Mouse (Mus musculus) gastrocnemius, adult 2 months (tissue): Measurements from ENCODE around the gene Pycr2. TPM values are rescaled to one million over a fixed set of nuclear protein-coding genes. Genes with fewer than 3 reads are reported as not detected.

Experiments
- DNase-seq: peaks from one replicate; pipeline ENCODE4 v3.0.0; 2022
- H3K27ac ChIP-seq: fragments of 200-600 bp; 2 replicates; pipeline ENCODE4 v1.8.1; 2022; ENCODE audit warnings: mild to moderate bottlenecking
- H3K4me3 ChIP-seq: fragments of 200-600 bp; 2 replicates; pipeline ENCODE4 v1.8.1; 2022; ENCODE audit warnings: mild to moderate bottlenecking, moderate library complexity
- CTCF ChIP-seq: fragments of 200-600 bp; IDR thresholded peaks from 2 replicates; pipeline ENCODE4 v1.8.1; 2022; ENCODE audit warnings: antibody characterized with exemption, mild to moderate bottlenecking, moderate library complexity
- intact Hi-C: fragments of 180-260 bp; cut with DNase I; formaldehyde crosslinking; loops from one replicate; pipeline ENCODE4 v1.15.1; 2025
- long read RNA-seq, 2 experiments: library from polyadenylated mRNA; stranded (forward); transcript quantifications; one replicate each; pipeline ENCODE4 v2.0.0; 2021
- total RNA-seq, 2 experiments: library from RNA; stranded (reverse); gene quantifications; 2 replicates each; pipeline ENCODE4 v1.2.3; 2021

Gene Pycr2
- 10 to 100 TPM; 10.3 to 11.7 TPM for total RNA-seq
- long read RNA-seq, experiment 1, transcript Pycr2-201 (7 exons, 1,580 nt): major isoform, 39 of 41 reads
- long read RNA-seq, experiment 1, partial matches to known transcripts: 0 of 41 reads
- long read RNA-seq, experiment 1, other reads (novel, unspliced or antisense): 2 of 41 reads
- long read RNA-seq, experiment 2, transcript Pycr2-201 (7 exons, 1,580 nt): major isoform, 48 of 51 reads
- long read RNA-seq, experiment 2, partial matches to known transcripts: 1 of 51 reads
- long read RNA-seq, experiment 2, other reads (novel, unspliced or antisense): 2 of 51 reads

GRCm38 (mm10) chr1:180904039-180904814 is at the start of gene Pycr2:
Gene Pycr2, plus strand, starts transcription at chr1:180904293.
- peak within 1 kb of the TSS; percentile 97 for H3K4me3 ChIP-seq
- peak; percentile 97 for DNase-seq
- no peak for TF ChIP-seq CTCF
- intact Hi-C loops: loop anchor here (5.0 to 10.0 kb wide), 2 partner anchors 38 to 131 kb away; partner anchors contain the start of gene Tmem63a
- H3K27ac ChIP-seq: peak within 1 kb of the TSS; percentile 86

- no peak overlapping the region for H3K27ac ChIP-seq
- H3K4me3 ChIP-seq: no peak overlapping the region
- TF ChIP-seq CTCF: no peak
- intact Hi-C loops: no loop called here
- DNase-seq: no peak
These were observed 45.3 kb upstream of the Pycr2 start for GRCm38 (mm10) chr1:180858763-180859162.

- Histone ChIP-seq H3K4me3 (no peak overlapping the region), H3K27ac (no peak overlapping the region)
- intact Hi-C loops: no loop called here
- no peak for TF ChIP-seq CTCF
- no peak for DNase-seq
These were observed 44.1 kb upstream of the Pycr2 start for GRCm38 (mm10) chr1:180860030-180860429.

DNA sequence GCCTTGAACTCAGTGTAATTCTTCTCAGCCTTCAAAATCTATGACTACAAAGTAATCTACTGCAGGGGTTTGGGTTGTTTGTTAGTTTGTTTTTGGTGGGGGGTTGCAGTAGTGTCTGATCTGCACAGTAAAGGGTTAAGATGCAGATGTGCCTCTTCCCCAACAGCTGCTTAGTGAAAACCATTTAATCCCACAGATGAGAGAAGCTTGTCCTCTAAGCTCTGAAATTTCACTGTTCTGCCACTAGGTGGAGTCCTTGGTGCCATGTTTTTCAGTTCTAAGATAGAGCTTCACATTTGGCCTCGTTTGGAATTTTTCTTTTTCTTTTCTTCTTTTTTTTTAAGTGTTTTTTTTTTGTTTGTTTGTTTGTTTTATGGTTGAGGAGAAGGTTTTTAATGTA is 40.5 kb upstream of the Pycr2 start:
- no peak overlapping the region for H3K27ac ChIP-seq
- DNase-seq: no peak
- H3K4me3 ChIP-seq: no peak overlapping the region
- intact Hi-C loops: no loop called here
- peak; percentile 83 for TF ChIP-seq CTCF

DNA sequence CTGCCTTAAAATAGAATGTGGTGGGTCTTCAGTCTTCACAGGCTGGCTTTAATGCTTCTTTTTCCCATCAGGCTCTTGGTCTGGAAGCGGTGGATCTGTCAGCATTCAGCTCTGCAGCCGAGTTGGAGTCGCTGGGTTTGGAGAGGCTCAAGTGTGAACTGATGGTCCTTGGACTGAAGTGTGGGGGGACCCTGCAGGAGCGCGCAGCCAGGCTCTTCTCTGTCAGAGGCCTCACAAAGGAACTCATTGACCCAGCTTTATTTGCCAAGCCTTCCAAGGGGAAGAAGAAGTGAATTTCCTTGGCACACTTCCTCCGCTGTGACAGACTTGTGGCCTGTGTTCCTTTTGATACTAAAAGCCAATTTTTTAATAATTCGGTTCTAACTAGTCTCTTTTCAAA is 38.1 kb upstream of the Pycr2 start:
- H3K27ac ChIP-seq: no peak overlapping the region
- no peak for TF ChIP-seq CTCF
- no peak overlapping the region for H3K4me3 ChIP-seq
- intact Hi-C loops: no loop called here
- no peak for DNase-seq

- no peak for TF ChIP-seq CTCF
- H3K27ac ChIP-seq: 0 out of 2 replicates have a peak overlapping the region, but pooled peaks have one; percentile 2
- intact Hi-C loops: no loop called here
- H3K4me3 ChIP-seq: no peak overlapping the region
- peak; percentile 74 for DNase-seq
These were observed 33.9 kb upstream of the Pycr2 start for GRCm38 (mm10) chr1:180870122-180870650.

DNA sequence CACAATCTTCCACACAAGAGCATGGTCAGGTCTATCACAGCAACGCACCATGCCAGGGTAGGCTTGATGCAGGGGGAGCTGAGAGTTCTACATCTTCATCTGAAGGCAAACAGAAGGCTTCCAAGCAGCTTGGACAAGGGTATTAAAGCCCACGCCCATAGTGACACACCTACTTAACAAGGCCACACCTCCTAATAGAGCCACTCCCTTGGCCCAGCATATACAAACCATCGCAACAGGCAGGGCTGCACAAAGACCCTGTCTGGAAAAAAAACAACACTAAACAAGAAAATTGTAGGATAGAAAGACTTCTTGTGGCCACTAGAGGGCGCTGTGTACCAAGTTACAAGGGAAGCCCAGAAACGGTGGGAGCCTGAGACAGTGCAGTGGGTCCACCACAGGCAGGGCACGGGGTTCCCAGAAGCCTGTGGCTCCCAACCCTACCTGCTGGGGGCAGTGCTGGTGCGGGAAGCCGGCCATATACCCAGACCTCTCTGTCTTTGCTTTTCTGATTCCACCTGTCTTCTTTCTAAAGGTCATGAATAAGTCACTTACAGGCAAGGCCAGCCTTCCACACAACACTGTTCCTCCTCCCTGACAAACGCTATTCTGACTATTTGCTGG is 30.1 kb upstream of the Pycr2 start:
- TF ChIP-seq CTCF: peak; percentile 73
- Histone ChIP-seq H3K27ac (no peak overlapping the region), H3K4me3 (no peak overlapping the region)
- DNase-seq: peak; percentile 60
- intact Hi-C loops: no loop called here

DNA sequence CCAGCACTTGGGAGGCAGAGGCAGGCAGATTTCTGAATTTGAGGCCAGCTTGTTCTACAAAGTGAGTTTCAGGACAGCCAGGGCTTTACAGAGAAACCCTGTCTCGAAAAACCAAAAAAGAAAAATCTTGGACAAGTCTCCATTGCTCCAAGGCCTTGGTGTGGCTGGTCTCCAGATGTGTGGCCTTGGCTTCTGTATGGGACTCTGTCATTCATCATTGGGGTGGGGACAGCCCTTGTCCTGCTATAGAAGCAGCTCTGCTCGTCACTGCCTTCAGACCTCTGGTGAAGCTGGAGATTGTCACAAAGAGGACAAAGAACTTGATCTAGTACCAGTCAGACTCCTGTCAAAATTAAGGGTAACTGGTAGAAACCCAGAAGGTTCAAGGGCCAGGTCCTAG is 29.5 kb upstream of the Pycr2 start:
- Histone ChIP-seq H3K27ac (no peak overlapping the region), H3K4me3 (no peak overlapping the region)
- intact Hi-C loops: no loop called here
- TF ChIP-seq CTCF: no peak
- DNase-seq: no peak

DNA sequence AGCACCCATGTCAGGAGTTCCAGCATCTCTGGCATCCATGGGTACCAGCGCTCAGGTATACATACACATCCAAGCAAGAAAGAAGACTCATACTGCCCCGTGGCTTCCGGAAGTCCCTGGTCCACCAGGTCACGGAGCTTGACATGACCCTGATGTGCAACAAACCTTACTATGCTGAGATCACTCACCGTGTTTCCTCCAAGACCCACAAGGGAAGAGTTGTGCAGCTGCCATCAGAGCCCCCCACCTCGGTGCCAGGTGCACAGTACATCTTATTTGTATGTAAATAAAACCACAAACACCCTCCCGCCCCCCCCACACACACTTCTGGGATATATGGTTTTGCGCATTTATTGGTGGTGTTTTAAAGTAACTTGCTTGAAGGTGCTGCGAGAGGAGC is 29.0 kb upstream of the Pycr2 start:
- intact Hi-C loops: no loop called here
- H3K27ac ChIP-seq: no peak overlapping the region
- no peak for TF ChIP-seq CTCF
- DNase-seq: no peak
- H3K4me3 ChIP-seq: no peak overlapping the region

GRCm38 (mm10) chr1:180877466-180877865 is 26.6 kb upstream of the Pycr2 start:
- DNase-seq: no peak
- intact Hi-C loops: no loop called here
- no peak overlapping the region for H3K4me3 ChIP-seq
- no peak overlapping the region for H3K27ac ChIP-seq
- TF ChIP-seq CTCF: no peak; the same call in 1 of the 2 replicates

DNA sequence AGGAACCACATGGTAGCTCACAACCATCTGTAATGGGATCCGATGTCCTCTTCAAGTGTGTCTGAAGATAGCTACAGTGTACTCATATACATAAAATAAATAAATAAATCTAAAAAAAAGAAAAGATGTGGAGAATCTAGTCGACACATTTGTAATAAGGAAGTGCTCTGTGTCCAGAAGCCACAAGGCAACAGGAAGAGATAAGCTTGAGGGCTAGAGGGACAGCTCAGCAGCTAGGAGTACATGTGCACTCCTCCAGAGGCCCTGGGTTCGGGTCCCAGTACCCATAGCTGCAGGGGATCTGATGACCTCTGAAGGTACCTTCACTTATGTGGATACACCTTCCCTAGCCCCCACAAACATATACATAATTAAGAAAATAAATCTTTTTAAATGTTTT is 22.3 kb upstream of the Pycr2 start:
- DNase-seq: no peak
- no peak for TF ChIP-seq CTCF
- intact Hi-C loops: no loop called here
- Histone ChIP-seq H3K27ac (no peak overlapping the region), H3K4me3 (no peak overlapping the region)

GRCm38 (mm10) chr1:180883731-180884130 is 20.4 kb upstream of the Pycr2 start:
- intact Hi-C loops: no loop called here
- no peak for DNase-seq

DNA sequence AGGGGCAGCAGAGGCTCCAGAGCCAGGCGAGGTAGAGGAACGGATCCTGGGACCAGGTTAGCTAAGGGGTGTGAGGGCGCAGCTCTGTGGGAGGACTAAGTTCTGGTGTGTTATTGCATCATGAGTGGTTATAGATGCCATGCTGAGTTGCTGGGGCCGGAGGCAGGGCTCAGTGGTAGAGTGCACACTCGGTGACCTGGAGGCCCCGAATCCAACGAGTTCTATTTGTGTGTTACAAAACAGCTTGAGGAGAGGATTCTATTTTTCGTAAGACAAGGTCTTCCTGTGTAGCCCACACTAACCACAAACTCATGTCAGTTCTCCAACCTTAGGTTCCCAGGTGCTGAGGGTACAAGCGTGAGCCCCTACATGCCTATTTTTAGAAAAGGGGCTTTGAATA is 19.6 kb upstream of the Pycr2 start:
- DNase-seq: no peak
- no peak for TF ChIP-seq CTCF
- Histone ChIP-seq H3K4me3 (no peak overlapping the region), H3K27ac (no peak overlapping the region)
- intact Hi-C loops: no loop called here

More at GRCm38 (mm10) chr1:180883731-180884130, 20.4 kb upstream of the Pycr2 start:
- no peak overlapping the region for H3K4me3 ChIP-seq
- no peak for TF ChIP-seq CTCF
- no peak overlapping the region for H3K27ac ChIP-seq
